Comparison of ENCODE assay signal across 14 mouse cellular contexts in the genomic region with DNA sequence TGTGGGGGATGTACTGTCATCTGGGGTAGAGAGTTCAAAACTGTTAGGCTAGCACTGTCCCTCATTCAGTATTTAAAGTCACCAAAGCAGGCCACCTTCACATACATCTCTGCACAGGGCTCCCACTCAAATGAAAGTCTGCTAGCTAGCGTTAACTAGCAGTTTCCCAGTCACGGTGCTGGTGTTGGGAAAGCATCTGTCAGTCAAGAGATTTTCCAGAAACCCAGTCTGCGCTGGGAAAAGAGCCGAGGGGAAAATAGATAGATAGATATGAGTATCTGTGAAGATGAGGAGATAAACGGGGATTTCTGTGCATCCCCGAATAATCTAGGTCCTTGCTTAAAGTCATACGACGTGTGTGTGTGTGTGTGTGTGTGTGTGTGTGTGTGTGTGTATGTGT.
DNase-seq lines count a peak whose midpoint lies in the region; TF ChIP-seq lines count a peak whose summit lies in the region.
"Had no signal": no experiment of that assay in that cellular context is flagged by ENCODE, and none has a peak within 500 bp of the region (broad histone marks: within the 10 kb centered on the region; RNA-seq: fewer than 3 reads in every experiment).

No protein-coding gene starts in this region.

- peak; percentile 14 to 61 for DNase-seq in layer of hippocampus, postnatal 14 days (ENCODE audit: low spot score in 2 of 2)
- no peak for DNase-seq in layer of hippocampus, adult 9-11 months
- DNase-seq in brain, embryonic 14.5 days (ENCODE audit: low read depth), result peak; percentile 35
- DNase-seq in urinary bladder, postnatal 14 days (ENCODE audit: low spot score), result no peak
- DNase-seq in embryo, embryonic 10.5 days (ENCODE audit: low spot score), result no peak
- DNase-seq: adrenal gland, adult 8-10 months; adrenal gland, postnatal 14 days; adrenal gland, postnatal 36 days; cerebellum, adult 11 months; cerebellum, adult 18-20 months; cerebellum, adult 8-10 months; cerebellum, adult 9-11 months; cerebellum, postnatal 14 days; cerebellum, postnatal 36 days had no signal

- no peak for TF ChIP-seq CTCF in brain, embryonic 14.5 days (IDR thresholded peaks at IDR 0.05; ENCODE audit: borderline replicate concordance, extremely low read depth, insufficient read depth, insufficient read length)

- TF ChIP-seq POLR2A in brain, embryonic 14.5 days (IDR thresholded peaks at IDR 0.05; ENCODE audit: borderline replicate concordance, extremely low read depth, insufficient read depth, insufficient read length, poor library complexity, severe bottlenecking), result no peak

Comparison
In these comparisons a context has a peak if more than half of its experiments do, and no peak if none do; other contexts are left out.
1. DNase-seq: peak in layer of hippocampus, postnatal 14 days (2 of 2) and brain, embryonic 14.5 days (single experiment); none in layer of hippocampus, adult 9-11 months (single experiment), urinary bladder, postnatal 14 days (single experiment) and embryo, embryonic 10.5 days (single experiment).